In the genomic region with DNA sequence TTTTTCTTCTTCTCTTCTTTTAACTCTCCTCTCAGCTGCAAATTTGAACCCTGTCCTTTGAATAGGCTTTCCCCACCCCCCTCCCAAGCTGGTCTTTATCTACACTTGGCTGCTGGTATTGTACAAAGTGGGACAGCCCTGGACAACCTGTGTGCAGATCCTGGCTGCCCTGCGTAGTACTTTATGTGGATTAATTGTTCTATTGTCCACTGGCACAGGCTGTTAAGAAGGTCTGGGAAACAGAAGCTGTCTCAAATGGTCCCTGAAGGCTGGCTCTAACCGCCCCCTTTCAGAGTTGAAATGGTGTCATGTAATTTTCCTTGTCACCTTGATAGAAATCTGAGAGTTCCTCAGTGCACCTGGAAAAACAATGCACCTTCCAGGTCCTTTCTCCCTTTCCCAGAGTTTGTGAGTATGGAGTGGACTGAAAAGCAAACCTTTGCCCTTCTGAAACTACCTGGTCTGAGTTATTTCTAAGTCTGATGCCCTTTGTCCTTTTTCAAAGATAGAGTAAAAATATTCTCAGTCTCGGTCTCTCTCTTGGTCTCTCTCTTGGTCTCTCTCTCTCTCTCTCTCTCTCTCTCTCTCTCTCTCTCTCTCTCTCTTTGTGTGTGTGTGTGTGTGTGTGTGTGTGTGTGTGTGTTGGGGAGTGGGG, we compare ENCODE assay signal across 20 mouse cellular contexts.
A peak's percentile ranks its signal among the peaks of the same experiment; 100 is the strongest.
DNase-seq lines count a peak whose midpoint lies in the region; ATAC-seq and TF ChIP-seq lines count a peak whose summit lies in the region.
"Had no signal": no experiment of that assay in that cellular context is flagged by ENCODE, and none has a peak within 500 bp of the region (broad histone marks: within the 10 kb centered on the region; RNA-seq: fewer than 3 reads in every experiment).

No protein-coding gene starts in this region.

- peak; percentile 36 for DNase-seq in ZHBTc4 (ENCODE audit: low read depth, low spot score)
- peak; percentile 34 for DNase-seq in brain, embryonic 14.5 days (ENCODE audit: low read depth)
- DNase-seq in embryonic facial prominence, embryonic 14.5 days (ENCODE audit: low spot score): peak; percentile 66
- DNase-seq in midbrain, embryonic 10.5 days (ENCODE audit: low spot score): no peak
- DNase-seq in thymus, adult 2 months: no peak
- DNase-seq in adrenal gland, postnatal 36 days: no peak
- no peak for DNase-seq in gastrocnemius, postnatal 25 days
- DNase-seq: adrenal gland, postnatal 10 days; cerebellum, adult 18-20 months; cerebellum, postnatal 10 days; embryo, embryonic 11 days; heart, adult 2 months; kidney, adult 11 months had no signal

- H3K9ac ChIP-seq in embryonic facial prominence, embryonic 14.5 days (ENCODE audit: low read depth, low read length): no peak overlapping the region
- H3K9ac ChIP-seq in intestine, postnatal 0 days (ENCODE audit: low read depth, low read length): no peak overlapping the region
- H3K9ac ChIP-seq: forebrain, embryonic 12.5 days; hindbrain, embryonic 14.5 days had no signal

- WGBS in embryonic facial prominence, embryonic 14.5 days: 53% methylated on average over 3 of the region's 3 CpGs
- WGBS in intestine, postnatal 0 days: 51% methylated on average over 3 of the region's 3 CpGs
- 61% methylated on average over 3 of the region's 3 CpGs for WGBS in midbrain, embryonic 10.5 days
- WGBS in thymus, adult 2 months: 93% methylated on average over 3 of the region's 3 CpGs

- no peak overlapping the region for H3K27ac ChIP-seq in embryonic facial prominence, embryonic 14.5 days (replicated peaks; ENCODE audit: low read depth, low read length)
- peak overlapping the region; percentile 35 for H3K27ac ChIP-seq in intestine, postnatal 0 days (ENCODE audit: low read depth, low read length)
- H3K27ac ChIP-seq in midbrain, embryonic 10.5 days (replicated peaks): no peak overlapping the region
- no peak overlapping the region for H3K27ac ChIP-seq in thymus, adult 2 months (ENCODE audit: control insufficient read depth, insufficient read depth, low read length)
- H3K27ac ChIP-seq: forebrain, embryonic 12.5 days; heart, adult 2 months; hindbrain, embryonic 10.5 days; hindbrain, embryonic 14.5 days had no signal

- no peak overlapping the region for H3K4me2 ChIP-seq in embryonic facial prominence, embryonic 14.5 days (ENCODE audit: low read depth, low read length)
- no peak overlapping the region for H3K4me2 ChIP-seq in intestine, postnatal 0 days (replicated peaks; ENCODE audit: low read depth)
- H3K4me2 ChIP-seq: forebrain, embryonic 12.5 days; heart, embryonic 11.5 days; hindbrain, embryonic 14.5 days had no signal

- no peaks in the 10 kb centered on the region for H3K27me3 ChIP-seq in embryonic facial prominence, embryonic 14.5 days (replicated peaks; ENCODE audit: control insufficient read depth, insufficient read depth, low read length)
- H3K27me3 ChIP-seq in intestine, postnatal 0 days (replicated peaks; ENCODE audit: control insufficient read depth, insufficient read depth, low read length): no peaks in the 10 kb centered on the region
- H3K27me3 ChIP-seq in midbrain, embryonic 10.5 days (ENCODE audit: low read depth, poor library complexity, severe bottlenecking): no peaks in the 10 kb centered on the region
- no peaks in the 10 kb centered on the region for H3K27me3 ChIP-seq in thymus, adult 2 months (ENCODE audit: control insufficient read depth, insufficient read depth, low read length)
- H3K27me3 ChIP-seq: forebrain, embryonic 12.5 days had no signal

- H3K4me3 ChIP-seq in embryonic facial prominence, embryonic 14.5 days (ENCODE audit: low read depth, low read length): no peak overlapping the region
- H3K4me3 ChIP-seq in intestine, postnatal 0 days (ENCODE audit: low read depth, low read length): no peak overlapping the region
- no peak overlapping the region for H3K4me3 ChIP-seq in midbrain, embryonic 10.5 days
- no peak overlapping the region for H3K4me3 ChIP-seq in thymus, adult 2 months (ENCODE audit: control insufficient read depth, insufficient read depth, low read length)
- H3K4me3 ChIP-seq: forebrain, embryonic 12.5 days; heart, adult 2 months; hindbrain, embryonic 10.5 days had no signal

- H3K36me3 ChIP-seq in embryonic facial prominence, embryonic 14.5 days (ENCODE audit: control insufficient read depth, insufficient read depth, low read length): no peaks in the 10 kb centered on the region
- no peaks in the 10 kb centered on the region for H3K36me3 ChIP-seq in intestine, postnatal 0 days (ENCODE audit: control insufficient read depth, insufficient read depth)
- H3K36me3 ChIP-seq in midbrain, embryonic 10.5 days: no peaks in the 10 kb centered on the region
- H3K36me3 ChIP-seq in thymus, adult 2 months (ENCODE audit: control insufficient read depth, insufficient read depth, low read length): no peaks in the 10 kb centered on the region
- H3K36me3 ChIP-seq: forebrain, embryonic 12.5 days; G1E; hindbrain, embryonic 10.5 days had no signal

- no peak for TF ChIP-seq POLR2A in brain, embryonic 14.5 days (IDR thresholded peaks at IDR 0.05; ENCODE audit: borderline replicate concordance, extremely low read depth, insufficient read depth, insufficient read length, poor library complexity, severe bottlenecking)
- no peak for TF ChIP-seq POLR2A in thymus, adult 2 months (IDR thresholded peaks at IDR 0.05; ENCODE audit: control insufficient read depth, extremely low read depth, insufficient read depth, low read length, poor library complexity)

- no peak for TF ChIP-seq CTCF in brain, embryonic 14.5 days (IDR thresholded peaks at IDR 0.05; ENCODE audit: borderline replicate concordance, extremely low read depth, insufficient read depth, insufficient read length)
- no peak for TF ChIP-seq CTCF in intestine, postnatal 0 days (IDR thresholded peaks at IDR 0.05; ENCODE audit: low read depth)
- TF ChIP-seq CTCF in thymus, adult 2 months (IDR thresholded peaks at IDR 0.05; ENCODE audit: borderline replicate concordance, control insufficient read depth, extremely low read depth, insufficient read depth, low read length, poor library complexity): no peak

- no peaks in the 10 kb centered on the region for H3K9me3 ChIP-seq in embryonic facial prominence, embryonic 14.5 days (ENCODE audit: control insufficient read depth, low read length)
- no peaks in the 10 kb centered on the region for H3K9me3 ChIP-seq in intestine, postnatal 0 days (ENCODE audit: control insufficient read depth)
- H3K9me3 ChIP-seq in midbrain, embryonic 10.5 days (replicated peaks): no peaks in the 10 kb centered on the region
- H3K9me3 ChIP-seq: forebrain, embryonic 12.5 days; G1E; hindbrain, embryonic 10.5 days had no signal

- peaks cover 7% of the 10 kb centered on the region; the same call in 1 of the 2 replicates for H3K4me1 ChIP-seq in embryonic facial prominence, embryonic 14.5 days (ENCODE audit: control insufficient read depth, insufficient read depth, low read length)
- H3K4me1 ChIP-seq in intestine, postnatal 0 days (replicated peaks; ENCODE audit: control insufficient read depth, insufficient read depth, low read length): no peaks in the 10 kb centered on the region
- H3K4me1 ChIP-seq in midbrain, embryonic 10.5 days: peaks cover 10% of the 10 kb centered on the region; the same call in 1 of the 2 replicates
- peaks cover 4% of the 10 kb centered on the region; the same call in 1 of the 2 replicates for H3K4me1 ChIP-seq in thymus, adult 2 months (replicated peaks; ENCODE audit: control insufficient read depth, insufficient read depth, low read length)

- ATAC-seq in embryonic facial prominence, embryonic 14.5 days (ENCODE audit: low read depth): peak; percentile 93
- ATAC-seq in intestine, postnatal 0 days: no peak
- ATAC-seq: forebrain, embryonic 16.5 days had no signal

Comparison
In these comparisons a context has a peak if more than half of its experiments do, and no peak if none do; other contexts are left out.
1. DNase-seq: peak in ZHBTc4 (single experiment), brain, embryonic 14.5 days (single experiment) and embryonic facial prominence, embryonic 14.5 days (single experiment); none in midbrain, embryonic 10.5 days (single experiment), thymus, adult 2 months (single experiment), adrenal gland, postnatal 36 days (0 of 2) and gastrocnemius, postnatal 25 days (single experiment).